Mouse (Mus musculus) thymus, adult 2 months (tissue): ENCODE data around the gene Kcnk16.

Experiments
- CTCF ChIP-seq: fragments of 200-500 bp; IDR thresholded peaks from 2 replicates; pipeline ENCODE4 v1.5.1; 2012; ENCODE audit warnings: mild to moderate bottlenecking, control low read depth, low read length, moderate library complexity, borderline replicate concordance; ENCODE audit not compliant: control insufficient read depth, poor library complexity, insufficient read depth; ENCODE audit errors: extremely low read depth
- POLR2A ChIP-seq: fragments of 200-500 bp; IDR thresholded peaks from 2 replicates; pipeline ENCODE4 v1.6.1; 2012; ENCODE audit warnings: mild to moderate bottlenecking, low read length, control low read depth, moderate library complexity; ENCODE audit not compliant: control insufficient read depth, poor library complexity, insufficient read depth; ENCODE audit errors: extremely low read depth

GRCm38 (mm10) chr14:20229437-20229836 is 39.6 kb downstream of the Kcnk16 start:
- TF ChIP-seq CTCF (no peak), POLR2A (no peak)
